In the genomic region with DNA sequence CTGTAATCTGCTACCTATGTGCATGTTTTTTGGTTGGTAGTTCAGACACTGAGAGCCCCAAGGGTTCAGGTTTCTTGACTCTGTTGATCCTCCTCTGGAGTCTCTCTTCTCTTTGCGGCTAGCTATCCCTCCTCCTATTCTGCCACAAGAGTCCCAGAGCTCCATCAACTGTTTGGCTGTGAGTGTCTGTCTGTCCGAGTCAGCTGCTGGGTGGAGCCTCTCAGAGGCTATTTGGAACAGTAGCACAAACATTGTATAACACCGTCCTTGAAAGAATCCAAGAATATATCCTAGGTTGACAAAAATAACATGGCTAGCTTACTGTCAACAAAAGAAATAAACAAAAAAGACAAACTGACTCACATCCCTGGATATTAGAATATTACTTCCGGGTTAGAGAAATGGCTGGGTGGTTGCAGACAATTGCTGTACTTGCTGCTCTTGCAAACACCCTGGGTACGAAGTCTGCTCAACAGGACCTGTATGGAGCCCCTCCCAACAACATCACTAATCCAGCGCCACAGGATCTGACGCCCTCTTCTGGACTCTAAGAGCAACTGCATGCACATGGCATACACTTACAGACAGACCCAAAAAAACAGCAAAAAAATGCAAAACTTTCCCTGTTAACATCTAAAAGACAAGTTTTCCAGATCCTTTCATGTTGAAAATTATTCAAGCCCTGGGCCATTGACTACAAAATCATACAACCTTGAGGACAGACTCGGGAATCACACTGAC, we compare ENCODE assay signal across 12 mouse cellular contexts.
DNase-seq lines count a peak whose midpoint lies in the region; ATAC-seq and TF ChIP-seq lines count a peak whose summit lies in the region.
"Had no signal": no experiment of that assay in that cellular context is flagged by ENCODE, and none has a peak within 500 bp of the region (broad histone marks: within the 10 kb centered on the region; RNA-seq: fewer than 3 reads in every experiment).

No protein-coding gene starts in this region.

- TF ChIP-seq CTCF in heart, postnatal 0 days (IDR thresholded peaks at IDR 0.05; ENCODE audit: low read depth) = peak; percentile 32; the same call in 1 of the 2 replicates
- 0 out of 2 replicates have a peak, but pooled peaks have one; percentile 17 for TF ChIP-seq CTCF in olfactory bulb, adult 2 months (IDR thresholded peaks at IDR 0.05; ENCODE audit: insufficient read depth, low read depth, low read length)

- ATAC-seq in heart, postnatal 0 days (ENCODE audit: insufficient read depth, low read depth) = no peak
- ATAC-seq: forebrain, embryonic 15.5 days had no signal

- no peaks in the 10 kb centered on the region for H3K9me3 ChIP-seq in heart, postnatal 0 days (replicated peaks; ENCODE audit: control insufficient read depth, low read length)
- H3K9me3 ChIP-seq: forebrain, embryonic 15.5 days; megakaryocyte, embryonic 14.5 days; stomach, embryonic 15.5 days had no signal

- no peak for TF ChIP-seq EP300 in heart, postnatal 0 days (IDR thresholded peaks at IDR 0.05; ENCODE audit: low read depth)

- no peak for DNase-seq in heart, postnatal 0 days (ENCODE audit: low spot score)
- DNase-seq in heart, postnatal 25 days (ENCODE audit: low spot score) = no peak
- peak; percentile 1 for DNase-seq in lung, postnatal 36 days
- DNase-seq in lung, postnatal 4 days = no peak
- DNase-seq in ZHBTc4 (ENCODE audit: low read depth, low spot score) = peak; percentile 64
- no peak for DNase-seq in B cell, adult 2 months
- DNase-seq: gastrocnemius, postnatal 14 days; right cerebral cortex, postnatal 4 days had no signal

- no peak for TF ChIP-seq POLR2A in olfactory bulb, adult 2 months (IDR thresholded peaks at IDR 0.05; ENCODE audit: insufficient read depth, low read depth, low read length)

- H3K27ac ChIP-seq in heart, postnatal 0 days (ENCODE audit: low read depth) = no peak overlapping the region
- H3K27ac ChIP-seq in olfactory bulb, adult 2 months (ENCODE audit: insufficient read depth, low read depth, low read length) = no peak overlapping the region
- H3K27ac ChIP-seq: forebrain, embryonic 15.5 days; stomach, embryonic 15.5 days had no signal

- no peaks in the 10 kb centered on the region for H3K4me1 ChIP-seq in heart, postnatal 0 days (ENCODE audit: control insufficient read depth, insufficient read depth)
- no peaks in the 10 kb centered on the region; the same call in 1 of the 2 replicates for H3K4me1 ChIP-seq in olfactory bulb, adult 2 months (ENCODE audit: control insufficient read depth, insufficient read depth, low read length)
- H3K4me1 ChIP-seq: megakaryocyte, embryonic 14.5 days; stomach, embryonic 15.5 days had no signal

- intact Hi-C loops in heart, postnatal 25 days (cut with DNase I) = loop anchor here (10.0 kb wide), 4 partner anchors 580 to 1950 kb away; no protein-coding TSS in a partner anchor

- H3K4me3 ChIP-seq in heart, postnatal 0 days (ENCODE audit: low read depth, low read length) = no peak overlapping the region
- no peak overlapping the region for H3K4me3 ChIP-seq in olfactory bulb, adult 2 months (ENCODE audit: insufficient read depth, low read depth, low read length)
- H3K4me3 ChIP-seq: forebrain, embryonic 15.5 days; megakaryocyte, embryonic 14.5 days; stomach, embryonic 15.5 days had no signal

- WGBS in heart, postnatal 0 days = 67% methylated on average over 8 of the region's 8 CpGs
- WGBS in olfactory bulb, adult 2 months = 60% methylated on average over 8 of the region's 8 CpGs

- no peaks in the 10 kb centered on the region for H3K36me3 ChIP-seq in heart, postnatal 0 days (replicated peaks; ENCODE audit: control insufficient read depth, insufficient read depth, low read length)
- H3K36me3 ChIP-seq: forebrain, embryonic 15.5 days; stomach, embryonic 15.5 days had no signal

- H3K27me3 ChIP-seq in heart, postnatal 0 days (ENCODE audit: control insufficient read depth, insufficient read depth, low read length) = no peaks in the 10 kb centered on the region
- H3K27me3 ChIP-seq: forebrain, embryonic 15.5 days; megakaryocyte, embryonic 14.5 days; stomach, embryonic 15.5 days had no signal

- H3K9ac ChIP-seq in heart, postnatal 0 days (replicated peaks; ENCODE audit: low read depth, low read length) = no peak overlapping the region
- H3K9ac ChIP-seq: forebrain, embryonic 15.5 days; stomach, embryonic 15.5 days had no signal

- H3K4me2 ChIP-seq in heart, postnatal 0 days (ENCODE audit: low read depth, low read length) = no peak overlapping the region
- H3K4me2 ChIP-seq: forebrain, embryonic 15.5 days; stomach, embryonic 15.5 days had no signal

Comparison
In these comparisons a context has a peak if more than half of its experiments do, and no peak if none do; other contexts are left out.
1. DNase-seq: peak in lung, postnatal 36 days (single experiment) and ZHBTc4 (single experiment); none in heart, postnatal 0 days (single experiment), heart, postnatal 25 days (single experiment), lung, postnatal 4 days (0 of 2) and B cell, adult 2 months (0 of 2).